Mouse (Mus musculus): Measurements from ENCODE around the gene Lnpep. TPM values are rescaled to one million over a fixed set of nuclear protein-coding genes. Genes with fewer than 3 reads are reported as not detected.
"Not testable (repeated sequence)": the region's sequence is repeated elsewhere in the genome, so short reads cannot be mapped to it uniquely, and the experiment has no call there.

Lnpep gene
- polyA plus RNA-seq, 1 experiment from 2014 or later = 10.7 TPM

DNA sequence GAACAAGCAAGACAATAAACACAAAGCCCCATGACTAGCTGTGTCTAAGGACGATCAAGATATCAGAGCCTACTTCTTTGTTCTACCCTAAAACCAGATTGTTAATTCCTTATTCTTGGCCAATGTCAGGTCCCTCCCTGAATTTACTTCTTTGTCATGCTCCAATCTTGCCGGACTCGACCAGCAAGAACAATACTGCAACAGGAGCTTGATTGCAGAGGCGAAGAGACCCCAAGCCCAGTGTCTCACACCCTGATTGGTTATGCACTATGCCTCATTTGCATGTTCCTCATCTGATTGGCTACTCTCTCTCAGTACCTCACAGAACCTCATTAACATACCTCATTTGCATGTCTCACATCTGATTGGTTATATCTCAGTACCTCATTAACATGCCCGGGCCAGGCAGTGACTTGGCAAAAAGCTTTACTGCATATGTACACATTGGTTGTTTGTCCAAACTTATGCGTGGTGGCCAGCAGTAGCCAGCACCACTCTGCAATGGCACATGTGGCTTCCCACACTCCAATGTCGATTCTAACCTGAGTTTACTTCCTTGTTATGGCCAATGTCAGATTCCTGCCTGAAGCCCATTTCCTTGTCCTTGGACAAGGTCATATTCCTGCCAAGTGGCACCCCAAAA lies 3.5 kb upstream of the Lnpep start:
- not testable (repeated sequence) for H3K4me2 ChIP-seq (replicated peaks; ENCODE audit: low read depth, low read length); H3K36me3 ChIP-seq (ENCODE audit: control insufficient read depth, insufficient read depth, low read length); DNase-seq (ENCODE audit: low spot score); ATAC-seq (ENCODE audit: low FRiP score); H3K4me3 ChIP-seq (ENCODE audit: low read depth, low read length); H3K27me3 ChIP-seq (ENCODE audit: control insufficient read depth, insufficient read depth, low read length); H3K27ac ChIP-seq (ENCODE audit: low read depth, low read length); H3K9ac ChIP-seq (ENCODE audit: low read depth, low read length); H3K9me3 ChIP-seq (ENCODE audit: control insufficient read depth, low read length); H3K4me1 ChIP-seq (replicated peaks; ENCODE audit: control insufficient read depth, insufficient read depth, low read length)
- WGBS = 91% methylated on average over 7 of the region's 7 CpGs

DNA sequence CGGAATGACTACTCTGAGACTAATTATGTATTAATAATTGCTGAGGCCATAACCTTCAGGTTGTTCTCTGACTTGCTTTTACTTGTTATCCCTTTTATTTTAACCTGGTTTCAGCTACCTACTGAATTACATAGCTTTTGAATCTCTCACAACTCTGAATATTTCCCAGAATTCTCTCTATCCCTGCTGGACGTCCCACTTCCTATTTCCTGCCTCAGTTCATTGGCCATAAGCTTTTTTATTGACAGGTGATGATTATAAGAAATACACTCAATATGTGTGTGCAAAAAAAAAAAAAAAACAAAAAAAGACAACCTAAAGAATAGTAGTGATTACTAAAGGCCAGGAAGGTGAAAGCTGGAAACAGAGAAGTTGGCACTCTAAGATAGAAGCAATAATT lies 2.7 kb upstream of the Lnpep start:
- Histone ChIP-seq H3K27me3 (ENCODE audit: control insufficient read depth, insufficient read depth, low read length) (no peaks in the 10 kb centered on the region), H3K9ac (ENCODE audit: low read depth, low read length) (no peak overlapping the region), H3K4me1 (replicated peaks; ENCODE audit: control insufficient read depth, insufficient read depth, low read length) (no peaks in the 10 kb centered on the region), H3K4me2 (replicated peaks; ENCODE audit: low read depth, low read length) (no peak overlapping the region), H3K4me3 (ENCODE audit: low read depth, low read length) (no peak overlapping the region), H3K36me3 (ENCODE audit: control insufficient read depth, insufficient read depth, low read length) (no peaks in the 10 kb centered on the region), H3K27ac (ENCODE audit: low read depth, low read length) (no peak overlapping the region), H3K9me3 (ENCODE audit: control insufficient read depth, low read length) (no peaks in the 10 kb centered on the region)
- no peak for DNase-seq (ENCODE audit: low spot score)
- no peak for ATAC-seq (ENCODE audit: low FRiP score)
- 94% methylated on average over 2 of the region's 2 CpGs for WGBS

DNA sequence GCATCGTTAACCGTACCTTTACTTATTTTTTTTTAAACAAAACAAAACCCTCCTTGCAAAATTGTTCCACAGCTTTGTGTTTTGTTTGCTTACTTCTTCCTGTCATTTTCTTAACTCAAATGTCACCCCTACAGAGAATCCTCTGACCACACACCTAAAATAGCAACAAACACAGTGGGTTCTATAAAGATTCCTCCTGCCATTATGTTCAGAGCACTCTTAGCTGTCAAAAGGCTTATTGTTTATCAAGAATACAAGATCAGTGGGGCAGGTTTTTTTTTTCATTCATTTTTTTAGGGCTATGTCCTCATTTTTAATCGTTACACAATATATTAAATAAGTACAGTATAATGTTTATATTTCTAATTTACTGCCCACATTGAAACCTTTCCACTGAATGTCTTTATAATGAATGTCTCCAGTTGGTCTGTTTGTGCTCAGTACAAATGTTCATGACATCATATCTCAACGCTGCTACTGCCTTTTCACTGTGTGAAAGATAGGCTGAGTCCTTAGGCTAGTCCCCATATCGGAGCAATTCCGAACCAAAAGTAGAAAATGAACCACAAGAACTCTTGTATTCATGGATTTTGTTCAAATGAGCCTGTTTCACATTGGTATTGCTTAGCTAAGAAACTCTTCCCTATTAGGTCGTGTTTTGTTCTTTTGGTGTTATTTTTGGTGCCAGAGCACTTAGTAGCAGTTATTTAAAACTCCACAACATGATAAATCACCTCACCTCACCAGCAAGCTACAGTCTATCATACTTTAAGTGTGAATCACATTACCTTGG lies 1.2 kb upstream of the Lnpep start:
- peak overlapping the region; percentile 66 for H3K4me2 ChIP-seq (replicated peaks; ENCODE audit: low read depth, low read length)
- DNase-seq (ENCODE audit: low spot score) (peak; percentile 9), ATAC-seq (ENCODE audit: low FRiP score) (no peak)
- 64% methylated on average over 7 of the region's 7 CpGs for WGBS
- H3K27me3 ChIP-seq (ENCODE audit: control insufficient read depth, insufficient read depth, low read length) = no peaks in the 10 kb centered on the region
- no peaks in the 10 kb centered on the region for H3K4me1 ChIP-seq (replicated peaks; ENCODE audit: control insufficient read depth, insufficient read depth, low read length)
- no peaks in the 10 kb centered on the region for H3K9me3 ChIP-seq (ENCODE audit: control insufficient read depth, low read length)
- peak overlapping the region; percentile 100 for H3K27ac ChIP-seq (ENCODE audit: low read depth, low read length)
- peak overlapping the region; percentile 92 for H3K4me3 ChIP-seq (ENCODE audit: low read depth, low read length)
- no peaks in the 10 kb centered on the region for H3K36me3 ChIP-seq (ENCODE audit: control insufficient read depth, insufficient read depth, low read length)
- H3K9ac ChIP-seq (ENCODE audit: low read depth, low read length) = peak overlapping the region; percentile 91

DNA sequence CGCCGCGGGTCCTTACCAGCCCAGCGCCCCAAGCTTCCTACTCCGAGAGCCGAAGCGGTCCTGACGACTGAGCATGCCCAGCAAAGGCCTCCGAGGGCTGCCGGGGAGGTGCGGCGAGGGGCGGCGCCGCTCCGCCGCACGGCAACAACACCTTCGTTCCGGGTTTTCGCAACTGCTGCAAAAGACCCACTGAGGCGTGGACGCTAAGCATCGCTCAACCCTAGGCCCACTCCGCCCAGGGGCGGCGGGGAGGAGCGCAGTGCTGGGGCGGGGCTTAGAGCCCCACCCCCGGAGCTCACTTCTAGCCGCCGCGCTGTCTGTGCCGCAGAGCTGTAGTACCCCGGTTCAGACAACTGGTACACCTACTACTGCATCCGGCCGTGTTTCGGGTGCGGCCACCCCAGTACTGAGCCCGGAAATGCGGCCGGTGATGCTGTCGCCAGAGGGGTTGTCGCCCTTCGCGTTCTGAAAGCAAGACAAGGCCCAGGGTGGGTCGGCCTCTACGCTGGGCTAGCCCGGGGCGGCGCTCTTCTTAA lies 361 bp downstream of the Lnpep start:
- peak; percentile 97 for ATAC-seq (ENCODE audit: low FRiP score)
- H3K4me2 ChIP-seq (replicated peaks; ENCODE audit: low read depth, low read length) = peak overlapping the region; percentile 66
- no peaks in the 10 kb centered on the region for H3K4me1 ChIP-seq (replicated peaks; ENCODE audit: control insufficient read depth, insufficient read depth, low read length)
- DNase-seq (ENCODE audit: low spot score) = peak; percentile 94
- no peaks in the 10 kb centered on the region for H3K27me3 ChIP-seq (ENCODE audit: control insufficient read depth, insufficient read depth, low read length)
- no peaks in the 10 kb centered on the region for H3K36me3 ChIP-seq (ENCODE audit: control insufficient read depth, insufficient read depth, low read length)
- peak overlapping the region; percentile 100 for H3K27ac ChIP-seq (ENCODE audit: low read depth, low read length)
- H3K4me3 ChIP-seq (ENCODE audit: low read depth, low read length) = peak overlapping the region; percentile 92
- under 1% methylated on average over 51 of the region's 51 CpGs for WGBS
- H3K9ac ChIP-seq (ENCODE audit: low read depth, low read length) = peak overlapping the region; percentile 91
- no peaks in the 10 kb centered on the region for H3K9me3 ChIP-seq (ENCODE audit: control insufficient read depth, low read length)

DNA sequence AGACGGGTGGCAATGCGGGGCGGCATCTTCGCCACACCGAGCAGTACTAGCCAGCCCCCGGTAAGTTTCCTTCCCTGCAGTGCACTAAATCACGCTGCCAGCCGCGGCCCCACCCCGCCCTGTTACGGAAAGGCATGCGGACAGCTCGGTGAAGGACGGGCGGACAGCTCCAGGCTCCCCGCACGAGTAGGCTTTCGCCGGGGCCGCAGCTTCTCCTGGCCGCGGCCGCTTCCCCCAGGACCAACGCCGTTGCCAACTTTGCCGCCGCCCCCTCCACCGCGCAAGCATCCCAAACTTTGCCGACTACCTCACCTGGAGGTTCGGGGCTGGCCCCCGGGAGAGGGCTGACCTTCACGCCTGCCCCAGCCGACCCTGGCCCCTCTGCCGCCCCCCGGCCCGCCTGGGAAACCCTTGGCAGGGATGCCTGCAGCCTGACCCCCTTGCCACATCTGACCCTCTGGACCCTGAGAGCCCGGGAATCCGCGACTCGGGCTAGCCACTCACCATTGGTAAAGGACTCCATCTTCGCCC lies 895 bp downstream of the Lnpep start:
- ATAC-seq (ENCODE audit: low FRiP score) (peak; percentile 21), DNase-seq (ENCODE audit: low spot score) (peak; percentile 62)
- Histone ChIP-seq H3K9ac (ENCODE audit: low read depth, low read length) (peak overlapping the region; percentile 81), H3K4me1 (replicated peaks; ENCODE audit: control insufficient read depth, insufficient read depth, low read length) (no peaks in the 10 kb centered on the region), H3K4me2 (replicated peaks; ENCODE audit: low read depth, low read length) (peak overlapping the region; percentile 66), H3K4me3 (ENCODE audit: low read depth, low read length) (peak overlapping the region; percentile 92), H3K36me3 (ENCODE audit: control insufficient read depth, insufficient read depth, low read length) (no peaks in the 10 kb centered on the region), H3K27me3 (ENCODE audit: control insufficient read depth, insufficient read depth, low read length) (no peaks in the 10 kb centered on the region), H3K27ac (ENCODE audit: low read depth, low read length) (peak overlapping the region; percentile 100), H3K9me3 (ENCODE audit: control insufficient read depth, low read length) (no peaks in the 10 kb centered on the region)
- WGBS = 1% methylated on average over 41 of the region's 42 CpGs

DNA sequence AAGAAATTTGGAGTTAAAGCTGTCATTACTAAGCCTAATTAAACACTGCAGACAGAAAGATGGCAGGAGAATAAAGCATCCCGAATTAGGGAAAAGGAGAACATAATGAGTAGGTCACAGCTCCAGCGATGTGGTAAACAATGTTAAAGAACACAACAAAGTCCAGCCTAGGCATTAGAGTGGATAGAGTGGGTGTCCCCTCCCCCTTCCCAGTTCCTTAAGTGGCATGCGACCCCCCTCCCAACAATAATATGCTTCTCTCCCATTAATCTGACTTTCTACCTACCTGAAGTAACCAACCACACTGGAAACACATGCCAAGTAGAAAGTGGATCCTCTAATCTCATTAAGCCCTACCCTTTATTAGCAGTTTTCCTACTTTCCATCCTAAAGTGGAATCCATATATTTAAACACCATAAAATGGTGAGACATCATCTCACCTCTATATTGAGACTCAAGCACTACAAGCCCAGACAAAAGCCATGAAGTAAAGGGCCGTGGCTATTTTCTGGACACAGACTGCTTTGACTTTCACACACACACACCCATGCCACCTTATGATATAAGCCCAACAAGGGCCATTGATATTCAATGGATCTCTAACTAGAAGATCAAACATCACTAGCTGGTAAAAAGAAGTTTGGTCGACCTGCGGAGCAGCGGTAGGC lies 1.5 kb downstream of the Lnpep start:
- Histone ChIP-seq H3K4me3 (ENCODE audit: low read depth, low read length) (peak overlapping the region; percentile 92), H3K36me3 (ENCODE audit: control insufficient read depth, insufficient read depth, low read length) (no peaks in the 10 kb centered on the region), H3K27ac (ENCODE audit: low read depth, low read length) (peak overlapping the region; percentile 100; the same call in 1 of the 2 replicates), H3K27me3 (ENCODE audit: control insufficient read depth, insufficient read depth, low read length) (no peaks in the 10 kb centered on the region), H3K9ac (ENCODE audit: low read depth, low read length) (peak overlapping the region; percentile 81), H3K4me2 (replicated peaks; ENCODE audit: low read depth, low read length) (peak overlapping the region; percentile 66), H3K4me1 (replicated peaks; ENCODE audit: control insufficient read depth, insufficient read depth, low read length) (no peaks in the 10 kb centered on the region), H3K9me3 (ENCODE audit: control insufficient read depth, low read length) (no peaks in the 10 kb centered on the region)
- DNase-seq (ENCODE audit: low spot score) (no peak), ATAC-seq (ENCODE audit: low FRiP score) (no peak)
- WGBS = 11% methylated on average over 7 of the region's 7 CpGs

DNA sequence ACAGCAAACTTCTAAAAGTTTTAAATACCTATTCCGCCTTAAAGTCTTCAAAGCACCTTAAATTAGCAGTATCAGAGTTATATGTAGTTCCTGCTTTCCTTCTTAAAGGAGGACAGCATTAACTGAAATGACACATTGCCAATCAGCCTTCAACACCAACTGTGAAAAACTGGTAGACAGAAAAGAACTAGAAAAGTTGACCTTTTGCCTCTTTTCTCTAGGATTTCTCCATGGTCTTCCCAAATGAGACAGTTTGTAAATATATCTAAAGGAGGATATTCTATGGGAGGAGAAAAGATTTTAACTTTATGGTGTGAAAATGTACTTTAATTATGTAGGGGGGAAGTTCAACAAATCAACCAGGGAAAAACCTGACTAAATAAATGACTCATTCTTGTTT lies 2.3 kb downstream of the Lnpep start:
- H3K9me3 ChIP-seq (ENCODE audit: control insufficient read depth, low read length) = no peaks in the 10 kb centered on the region
- no peaks in the 10 kb centered on the region for H3K27me3 ChIP-seq (ENCODE audit: control insufficient read depth, insufficient read depth, low read length)
- 96% methylated on average over 1 of the region's 1 CpGs for WGBS
- H3K4me2 ChIP-seq (replicated peaks; ENCODE audit: low read depth, low read length) = no peak overlapping the region
- no peaks in the 10 kb centered on the region for H3K36me3 ChIP-seq (ENCODE audit: control insufficient read depth, insufficient read depth, low read length)
- no peak overlapping the region for H3K27ac ChIP-seq (ENCODE audit: low read depth, low read length)
- ATAC-seq (ENCODE audit: low FRiP score) (no peak), DNase-seq (ENCODE audit: low spot score) (no peak)
- no peak overlapping the region for H3K4me3 ChIP-seq (ENCODE audit: low read depth, low read length)
- H3K4me1 ChIP-seq (replicated peaks; ENCODE audit: control insufficient read depth, insufficient read depth, low read length) = no peaks in the 10 kb centered on the region
- no peak overlapping the region for H3K9ac ChIP-seq (ENCODE audit: low read depth, low read length)

DNA sequence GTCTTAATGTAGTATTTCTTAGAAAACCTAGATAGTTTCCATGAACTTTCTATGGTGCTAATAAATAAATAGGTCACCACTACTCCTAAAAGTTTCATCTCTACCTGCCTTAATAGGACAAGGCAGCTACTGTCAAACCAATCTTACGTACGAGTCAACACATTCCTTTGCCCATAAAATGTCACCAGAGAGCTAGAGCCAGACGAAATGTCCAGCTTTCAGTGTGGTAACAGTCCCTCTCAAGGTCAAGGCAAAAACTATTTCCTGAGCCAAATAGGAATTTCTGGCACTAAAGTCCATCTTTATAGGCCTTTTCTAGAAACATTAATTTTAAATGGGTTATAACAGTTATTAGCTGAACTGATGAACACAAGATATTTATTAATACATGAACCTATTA lies 3.3 kb downstream of the Lnpep start:
- Histone ChIP-seq H3K36me3 (ENCODE audit: control insufficient read depth, insufficient read depth, low read length) (no peaks in the 10 kb centered on the region), H3K4me2 (replicated peaks; ENCODE audit: low read depth, low read length) (no peak overlapping the region), H3K4me1 (replicated peaks; ENCODE audit: control insufficient read depth, insufficient read depth, low read length) (no peaks in the 10 kb centered on the region), H3K4me3 (ENCODE audit: low read depth, low read length) (no peak overlapping the region), H3K9ac (ENCODE audit: low read depth, low read length) (no peak overlapping the region), H3K9me3 (ENCODE audit: control insufficient read depth, low read length) (no peaks in the 10 kb centered on the region), H3K27ac (ENCODE audit: low read depth, low read length) (no peak overlapping the region), H3K27me3 (ENCODE audit: control insufficient read depth, insufficient read depth, low read length) (no peaks in the 10 kb centered on the region)
- DNase-seq (ENCODE audit: low spot score) (no peak), ATAC-seq (ENCODE audit: low FRiP score) (no peak)
- 81% methylated on average over 3 of the region's 3 CpGs for WGBS

Measured in hindbrain, embryonic 11.5 days (tissue).